Mouse (Mus musculus) myocyte (in vitro differentiated cells): ENCODE results near the gene Radil.

Source experiments
- CEBPB ChIP-seq: IDR thresholded peaks from 2 replicates; pipeline ENCODE4 v1.6.1; 2011; ENCODE audit warnings: mild to moderate bottlenecking, moderate library complexity; ENCODE audit not compliant: poor library complexity, insufficient read depth, severe bottlenecking
- MYOG ChIP-seq, 3 experiments: IDR thresholded peaks; one replicate each; pipeline ENCODE4 v1.6.1; 2011; ENCODE audit warnings: control low read depth in 2 of 3, low read depth in 2 of 3, mild to moderate bottlenecking in 2 of 3; ENCODE audit not compliant: insufficient read length in 2 of 3, control insufficient read depth in 1 of 3, insufficient read depth in 1 of 3
- POLR2A ChIP-seq: IDR thresholded peaks from one replicate; pipeline ENCODE4 v1.6.1; 2011; ENCODE audit warnings: low read depth, mild to moderate bottlenecking, control low read depth, moderate library complexity; ENCODE audit not compliant: insufficient read length
- USF1 ChIP-seq: IDR thresholded peaks from one replicate; pipeline ENCODE4 v1.6.1; 2011; ENCODE audit warnings: low read depth, mild to moderate bottlenecking, control low read depth, moderate library complexity

- no peak for TF ChIP-seq POLR2A
- TF ChIP-seq USF1: no peak
- no peak for TF ChIP-seq CEBPB
- no peak for TF ChIP-seq MYOG (IDR thresholded peaks at IDR 0.05; ENCODE audit: control insufficient read depth in 1 of 3, insufficient read depth in 1 of 3, insufficient read length in 2 of 3, low read depth in 2 of 3)
Measured at GRCm38 (mm10) chr5:142489955-142490707, 60.8 kb downstream of the Radil start.
